ENCODE assay signal across 8 mouse cellular contexts in genomic region chr16:30550748-30551192, GRCm38 (mm10). TPM values are rescaled to one million over a fixed set of nuclear protein-coding genes. Genes with fewer than 3 reads are reported as not detected.
DNase-seq lines count a peak whose midpoint lies in the region; ATAC-seq and TF ChIP-seq lines count a peak whose summit lies in the region.

Tmem44 (minus strand) TSS chr16:30550842.

- no peak for TF ChIP-seq POLR2A in brain, embryonic 14.5 days (IDR thresholded peaks at IDR 0.05; ENCODE audit: borderline replicate concordance, extremely low read depth, insufficient read depth, insufficient read length, poor library complexity, severe bottlenecking)
- no peak for TF ChIP-seq POLR2A in small intestine, adult 2 months (IDR thresholded peaks at IDR 0.05; ENCODE audit: low read depth, low read length)

- peak within 1 kb of the TSS; percentile 90 for H3K9ac ChIP-seq in kidney, embryonic 16.5 days (replicated peaks; ENCODE audit: low read length)
- H3K9ac ChIP-seq in heart, embryonic 16.5 days (ENCODE audit: low read length): peak within 1 kb of the TSS; percentile 94
- H3K9ac ChIP-seq in limb, embryonic 12.5 days (replicated peaks): peak within 1 kb of the TSS; percentile 91

- no peaks in the 10 kb centered on the region for H3K27me3 ChIP-seq in kidney, embryonic 16.5 days (ENCODE audit: insufficient read depth, low read length)
- H3K27me3 ChIP-seq in heart, embryonic 16.5 days (ENCODE audit: control insufficient read depth, insufficient read depth, low read length): no peaks in the 10 kb centered on the region
- 0 out of 2 replicates have a peak, but pooled peaks cover 7% of the 10 kb centered on the region for H3K27me3 ChIP-seq in limb, embryonic 12.5 days
- no peaks in the 10 kb centered on the region for H3K27me3 ChIP-seq in small intestine, adult 2 months (ENCODE audit: control insufficient read depth, insufficient read depth, low read length)

- H3K36me3 ChIP-seq in kidney, embryonic 16.5 days (ENCODE audit: insufficient read depth, low read length): peaks cover 13% of the 10 kb centered on the region
- peaks cover 13% of the 10 kb centered on the region; the same call in 1 of the 2 replicates for H3K36me3 ChIP-seq in heart, embryonic 16.5 days (ENCODE audit: control insufficient read depth, insufficient read depth)
- peaks cover 11% of the 10 kb centered on the region; the same call in 1 of the 2 replicates for H3K36me3 ChIP-seq in limb, embryonic 12.5 days
- no peaks in the 10 kb centered on the region for H3K36me3 ChIP-seq in small intestine, adult 2 months (ENCODE audit: control insufficient read depth, insufficient read depth, low read length)

- peak within 1 kb of the TSS; percentile 78 for H3K4me3 ChIP-seq in kidney, embryonic 16.5 days (ENCODE audit: low read length)
- H3K4me3 ChIP-seq in heart, embryonic 16.5 days (ENCODE audit: low read length): peak within 1 kb of the TSS; percentile 77
- H3K4me3 ChIP-seq in limb, embryonic 12.5 days (replicated peaks): peak within 1 kb of the TSS; percentile 72
- H3K4me3 ChIP-seq in small intestine, adult 2 months (ENCODE audit: low read depth, low read length): peak within 1 kb of the TSS; percentile 72

- no peak for DNase-seq in kidney, adult 9 months
- peak; percentile 82 for DNase-seq in brain, embryonic 14.5 days (ENCODE audit: low read depth)
- no peak for DNase-seq in yolk sac, embryonic 10.5 days (ENCODE audit: low spot score)
- DNase-seq in spleen, adult 12 weeks (ENCODE audit: low spot score): no peak

- no peak for TF ChIP-seq CTCF in brain, embryonic 14.5 days (IDR thresholded peaks at IDR 0.05; ENCODE audit: borderline replicate concordance, extremely low read depth, insufficient read depth, insufficient read length)
- TF ChIP-seq CTCF in small intestine, adult 2 months (IDR thresholded peaks at IDR 0.05; ENCODE audit: extremely low read depth, insufficient read length, insufficient replicate concordance, low read depth, low read length): no peak

- 6% methylated on average over 14 of the region's 14 CpGs for WGBS in kidney, embryonic 16.5 days
- 6% methylated on average over 14 of the region's 14 CpGs for WGBS in heart, embryonic 16.5 days
- whole genome bisulfite sequencing in limb, embryonic 12.5 days: 7% methylated on average over 14 of the region's 14 CpGs
- 4% methylated on average over 14 of the region's 14 CpGs for WGBS in small intestine, adult 2 months

- H3K4me1 ChIP-seq in kidney, embryonic 16.5 days (ENCODE audit: insufficient read depth, low read length): peaks cover 12% of the 10 kb centered on the region
- H3K4me1 ChIP-seq in heart, embryonic 16.5 days (ENCODE audit: control insufficient read depth, insufficient read depth, low read length): peaks cover 26% of the 10 kb centered on the region
- peaks cover 17% of the 10 kb centered on the region for H3K4me1 ChIP-seq in limb, embryonic 12.5 days (replicated peaks)
- H3K4me1 ChIP-seq in small intestine, adult 2 months (ENCODE audit: control insufficient read depth, insufficient read depth, insufficient read length, low read length): peaks cover 6% of the 10 kb centered on the region

- peaks cover 18% of the 10 kb centered on the region; the same call in 1 of the 2 replicates for H3K9me3 ChIP-seq in kidney, embryonic 16.5 days (ENCODE audit: low read length)
- peaks cover 16% of the 10 kb centered on the region for H3K9me3 ChIP-seq in heart, embryonic 16.5 days (replicated peaks; ENCODE audit: control insufficient read depth, low read length)
- peaks cover 23% of the 10 kb centered on the region for H3K9me3 ChIP-seq in limb, embryonic 12.5 days

- H3K27ac ChIP-seq in kidney, embryonic 16.5 days (ENCODE audit: low read length): peak within 1 kb of the TSS; percentile 44; the same call in 1 of the 2 replicates
- H3K27ac ChIP-seq in heart, embryonic 16.5 days (ENCODE audit: low read length): peak within 1 kb of the TSS; percentile 45
- H3K27ac ChIP-seq in limb, embryonic 12.5 days: 0 out of 2 replicates have a peak within 1 kb of the TSS, but pooled peaks have one; percentile 64
- no peak within 1 kb of the TSS for H3K27ac ChIP-seq in small intestine, adult 2 months (ENCODE audit: insufficient read depth, low read depth, low read length)

- ATAC-seq in kidney, embryonic 16.5 days (ENCODE audit: low FRiP score, low TSS enrichment): peak; percentile 40; the same call in 1 of the 2 replicates
- ATAC-seq in heart, embryonic 16.5 days (replicated peaks; ENCODE audit: extremely low read depth, insufficient read depth, low FRiP score): peak; percentile 16; the same call in 1 of the 2 replicates
- peak; percentile 29; the same call in 1 of the 2 replicates for ATAC-seq in limb, embryonic 12.5 days (ENCODE audit: insufficient number of reproducible peaks, insufficient read depth, low FRiP score, low TSS enrichment, low read depth)

- peak within 1 kb of the TSS; percentile 88 for H3K4me2 ChIP-seq in kidney, embryonic 16.5 days (replicated peaks; ENCODE audit: low read depth, low read length)
- H3K4me2 ChIP-seq in heart, embryonic 16.5 days (ENCODE audit: low read depth, low read length): peak within 1 kb of the TSS; percentile 69
- peak within 1 kb of the TSS; percentile 65 for H3K4me2 ChIP-seq in limb, embryonic 12.5 days

RNA-seq across cellular contexts. Expression of gene Tmem44, which starts in this region (rescaled TPM):
- 16.8 and 19.7 TPM in 2 replicates for polyA plus RNA-seq in kidney, embryonic 16.5 days (2015; fragmentation: Nextera tagmentation; extraction: Ambion mirVana)
- polyA plus RNA-seq in brain, embryonic 14.5 days (2012; rRNA removed): 124 and 134 TPM in 2 replicates
- polyA plus RNA-seq in heart, embryonic 16.5 days (2015; fragmentation: Nextera tagmentation; extraction: Ambion mirVana): 19.3 and 21.5 TPM in 2 replicates
- polyA plus RNA-seq in limb, embryonic 12.5 days (2016; fragmentation: Nextera tagmentation; extraction: Ambion mirVana): 27.5 and 29.5 TPM in 2 replicates
- 1.2 and 3.0 TPM in 2 replicates for polyA plus RNA-seq in small intestine, adult 2 months (2012; rRNA removed)
